Mouse (Mus musculus) heart, postnatal 0 days (tissue): ENCODE measurements around the gene Nnmt. TPM values are rescaled to one million over a fixed set of nuclear protein-coding genes. Genes with fewer than 3 reads are reported as not detected.

Experiments
- ATAC-seq: fragments of 200-750 bp; cut with Nextera tagmentation; 2 replicates; pipeline ENCODE4 v1.8.0; 2017; ENCODE audit warnings: low read depth, moderate number of reproducible peaks, moderate library complexity; ENCODE audit not compliant: insufficient read depth
- DNase-seq: peaks from one replicate; pipeline ENCODE4 v3.0.0-alpha.2; 2016; ENCODE audit warnings: low spot score
- H3K27ac ChIP-seq: fragments of 300-500 bp; sonication (generic); 2 replicates; pipeline ENCODE4 v1.5.1; 2014; ENCODE audit warnings: low read depth, mild to moderate bottlenecking
- H3K27me3 ChIP-seq: fragments of 300-500 bp; sonication (generic); 2 replicates; pipeline ENCODE4 v1.6.1; 2014; ENCODE audit warnings: low read length, mixed read lengths; ENCODE audit not compliant: control insufficient read depth, insufficient read depth
- H3K36me3 ChIP-seq: fragments of 300-500 bp; sonication (generic); replicated peaks from 2 replicates; pipeline ENCODE4 v1.6.1; 2014; ENCODE audit warnings: low read length, mixed read lengths; ENCODE audit not compliant: control insufficient read depth, insufficient read depth
- H3K4me1 ChIP-seq: fragments of 300-500 bp; sonication (generic); 2 replicates; pipeline ENCODE4 v1.6.1; 2014; ENCODE audit warnings: antibody characterized with exemption; ENCODE audit not compliant: control insufficient read depth, insufficient read depth
- H3K4me2 ChIP-seq: fragments of 300-500 bp; sonication (generic); 2 replicates; pipeline ENCODE4 v1.6.1; 2014; ENCODE audit warnings: low read depth, mild to moderate bottlenecking, low read length, moderate library complexity
- H3K4me3 ChIP-seq: fragments of 300-500 bp; sonication (generic); 2 replicates; pipeline ENCODE4 v1.5.1; 2014; ENCODE audit warnings: low read depth, low read length
- H3K9ac ChIP-seq: fragments of 300-500 bp; sonication (generic); replicated peaks from 2 replicates; pipeline ENCODE4 v1.6.1; 2014; ENCODE audit warnings: low read depth, low read length, mixed read lengths
- H3K9me3 ChIP-seq: fragments of 300-500 bp; sonication (generic); replicated peaks from 2 replicates; pipeline ENCODE4 v1.6.1; 2016; ENCODE audit warnings: low read length; ENCODE audit not compliant: control insufficient read depth
- CTCF ChIP-seq: IDR thresholded peaks from 2 replicates; pipeline ENCODE4 v1.5.1; 2016; ENCODE audit warnings: antibody characterized with exemption, control low read depth, low read depth
- EP300 ChIP-seq: IDR thresholded peaks from 2 replicates; pipeline ENCODE4 v1.6.1; 2016; ENCODE audit warnings: antibody characterized with exemption, low read depth
- WGBS: fragments of 180-500 bp; shearing (Covaris S2); extraction: QIAGEN DNeasy Blood & Tissue Kit; methylation state at CpG from one replicate; pipeline ENCODE4 v1.1.7; 2014; 5-methylcytosine and 5-hydroxymethylcytosine counted together
- polyA plus RNA-seq: library from polyadenylated mRNA; unstranded; fragments of >200 nt; fragmentation: Nextera tagmentation; extraction: Ambion mirVana; gene quantifications from 2 replicates; pipeline ENCODE4 v1.2.1, GENCODE M21; 2015
- total RNA-seq: library from RNA; depleted of rRNA; stranded (reverse); fragments of >200 nt; gene quantifications from 2 replicates; pipeline ENCODE4 v1.2.3, GENCODE M21; 2014; ENCODE audit warnings: low replicate concordance; rRNA removed

The Nnmt gene
- 2.1 and 7.5 TPM in 2 replicates for total RNA-seq
- polyA plus RNA-seq, result 12.0 and 12.4 TPM in 2 replicates

GRCm38 (mm10) chr9:48604939-48605598, at the start of gene Nnmt:
Nnmt (minus strand) TSS chr9:48605153.
- TF ChIP-seq CTCF (no peak), EP300 (no peak)
- peak within 1 kb of the TSS; percentile 66 for H3K27ac ChIP-seq
- H3K4me2 ChIP-seq, result peak within 1 kb of the TSS; percentile 30
- peak; percentile 44 for DNase-seq
- H3K36me3 ChIP-seq, result no peaks in the 10 kb centered on the region
- H3K9me3 ChIP-seq, result no peaks in the 10 kb centered on the region
- no peak within 1 kb of the TSS for H3K9ac ChIP-seq
- H3K4me3 ChIP-seq, result peak within 1 kb of the TSS; percentile 12
- peak; percentile 76 for ATAC-seq
- H3K4me1 ChIP-seq, result 0 out of 2 replicates have a peak, but pooled peaks cover 3% of the 10 kb centered on the region
- no peaks in the 10 kb centered on the region for H3K27me3 ChIP-seq
- WGBS, result 27% methylated on average over 8 of the region's 8 CpGs

GRCm38 (mm10) chr9:48654730-48655129, 49.8 kb upstream of the Nnmt start:
- TF ChIP-seq CTCF (no peak), EP300 (no peak)

GRCm38 (mm10) chr9:48653399-48654070, 48.6 kb upstream of the Nnmt start:
- no peak for TF ChIP-seq EP300
- no peak for TF ChIP-seq CTCF
- no peak for DNase-seq
- Histone ChIP-seq H3K9me3 (no peaks in the 10 kb centered on the region), H3K4me3 (no peak overlapping the region), H3K9ac (no peak overlapping the region), H3K4me2 (no peak overlapping the region), H3K27me3 (no peaks in the 10 kb centered on the region), H3K4me1 (peaks cover 12% of the 10 kb centered on the region), H3K27ac (no peak overlapping the region), H3K36me3 (peaks cover 30% of the 10 kb centered on the region)
- ATAC-seq, result no peak
- WGBS, result 47% methylated on average over 7 of the region's 7 CpGs

More at GRCm38 (mm10) chr9:48654730-48655129, 49.8 kb upstream of the Nnmt start:
- peaks cover 41% of the 10 kb centered on the region for H3K36me3 ChIP-seq
- H3K9ac ChIP-seq, result no peak overlapping the region
- no peaks in the 10 kb centered on the region for H3K27me3 ChIP-seq
- no peak overlapping the region for H3K27ac ChIP-seq
- H3K4me3 ChIP-seq, result no peak overlapping the region
- H3K9me3 ChIP-seq, result peaks cover 4% of the 10 kb centered on the region
- ATAC-seq (no peak), DNase-seq (no peak)
- WGBS, result 20% methylated on average over 8 of the region's 8 CpGs
- H3K4me1 ChIP-seq, result peaks cover under 1% of the 10 kb centered on the region; the same call in 1 of the 2 replicates
- H3K4me2 ChIP-seq, result no peak overlapping the region

- TF ChIP-seq EP300 (no peak), CTCF (no peak)
- 68% methylated on average over 4 of the region's 4 CpGs for WGBS
Measured at GRCm38 (mm10) chr9:48652026-48652425, 47.1 kb upstream of the Nnmt start.

GRCm38 (mm10) chr9:48650846-48651245, 45.9 kb upstream of the Nnmt start:
- Histone ChIP-seq H3K9me3 (no peaks in the 10 kb centered on the region), H3K27me3 (no peaks in the 10 kb centered on the region), H3K27ac (no peak overlapping the region), H3K36me3 (peaks cover 9% of the 10 kb centered on the region), H3K4me3 (no peak overlapping the region), H3K4me1 (peaks cover 24% of the 10 kb centered on the region), H3K9ac (no peak overlapping the region), H3K4me2 (no peak overlapping the region)
- TF ChIP-seq CTCF (no peak), EP300 (no peak)
- WGBS, result 88% methylated on average over 2 of the region's 2 CpGs
- no peak for ATAC-seq
- DNase-seq, result no peak

More at GRCm38 (mm10) chr9:48652026-48652425, 47.1 kb upstream of the Nnmt start:
- peaks cover 24% of the 10 kb centered on the region for H3K4me1 ChIP-seq
- no peaks in the 10 kb centered on the region for H3K9me3 ChIP-seq
- DNase-seq (no peak), ATAC-seq (no peak)
- H3K4me3 ChIP-seq, result no peak overlapping the region
- H3K9ac ChIP-seq, result no peak overlapping the region
- H3K27ac ChIP-seq, result no peak overlapping the region
- no peaks in the 10 kb centered on the region for H3K27me3 ChIP-seq
- no peak overlapping the region for H3K4me2 ChIP-seq
- peaks cover 19% of the 10 kb centered on the region for H3K36me3 ChIP-seq
